Mouse (Mus musculus) frontal cortex, postnatal 14 days (tissue): ENCODE results near the gene Atp2c2.

ENCODE experiments used
- DNase-seq, 2 experiments: peaks; one replicate each; pipeline ENCODE4 v3.0.0; 2022; ENCODE audit warnings: low spot score in 2 of 2

The Atp2c2 gene

GRCm38 (mm10) chr8:119702965-119703364 lies 3.2 kb downstream of the Atp2c2 start:
- no peak for DNase-seq

GRCm38 (mm10) chr8:119707146-119707545 lies 7.3 kb downstream of the Atp2c2 start:
- no peak for DNase-seq

- DNase-seq = no peak
Observed at GRCm38 (mm10) chr8:119708471-119708870, 8.7 kb downstream of the Atp2c2 start.

- no peak for DNase-seq
Observed at GRCm38 (mm10) chr8:119708878-119709702, 9.3 kb downstream of the Atp2c2 start.

- no peak for DNase-seq
Observed at GRCm38 (mm10) chr8:119709703-119710093, 9.9 kb downstream of the Atp2c2 start.

GRCm38 (mm10) chr8:119712226-119712625 lies 12.4 kb downstream of the Atp2c2 start:
- DNase-seq = no peak

GRCm38 (mm10) chr8:119713421-119713820 lies 13.6 kb downstream of the Atp2c2 start:
- no peak for DNase-seq

GRCm38 (mm10) chr8:119715221-119715620 lies 15.4 kb downstream of the Atp2c2 start:
- DNase-seq = no peak

- DNase-seq = no peak
Observed at GRCm38 (mm10) chr8:119716730-119717299, 17.0 kb downstream of the Atp2c2 start.

GRCm38 (mm10) chr8:119717765-119718164 lies 18.0 kb downstream of the Atp2c2 start:
- DNase-seq = no peak

GRCm38 (mm10) chr8:119719011-119719501 lies 19.2 kb downstream of the Atp2c2 start:
- DNase-seq = peak; percentile 9 to 13

- no peak for DNase-seq
Observed at GRCm38 (mm10) chr8:119722348-119722747, 22.5 kb downstream of the Atp2c2 start.

GRCm38 (mm10) chr8:119723676-119724075 lies 23.9 kb downstream of the Atp2c2 start:
- DNase-seq = no peak

GRCm38 (mm10) chr8:119724596-119724995 lies 24.8 kb downstream of the Atp2c2 start:
- no peak for DNase-seq

- no peak for DNase-seq
Observed at GRCm38 (mm10) chr8:119727093-119727492, 27.3 kb downstream of the Atp2c2 start.

- DNase-seq = no peak
Observed at GRCm38 (mm10) chr8:119728351-119728895, 28.6 kb downstream of the Atp2c2 start.

- DNase-seq = no peak
Observed at GRCm38 (mm10) chr8:119732072-119732471, 32.3 kb downstream of the Atp2c2 start.

GRCm38 (mm10) chr8:119736348-119736917 lies 36.6 kb downstream of the Atp2c2 start:
- no peak for DNase-seq

GRCm38 (mm10) chr8:119737093-119737900 lies 37.5 kb downstream of the Atp2c2 start:
- no peak for DNase-seq

- DNase-seq = no peak
Observed at GRCm38 (mm10) chr8:119738129-119738907, 38.5 kb downstream of the Atp2c2 start.

GRCm38 (mm10) chr8:119740634-119741033 lies 40.8 kb downstream of the Atp2c2 start:
- DNase-seq = no peak
